Mouse (Mus musculus) cerebellum, postnatal 14 days (tissue): ENCODE measurements at regions not wholly inside any gene's neighbourhood (a gene's known extent, or its start where the extent isn't known, plus 50 kb on each side); places are given as distances from the start of the nearest gene placed in this dataset.

Experiments used
- DNase-seq, 2 experiments: peaks; one replicate each; pipeline ENCODE4 v3.0.0; 2021; ENCODE audit warnings: mixed read lengths in 2 of 2

GRCm38 (mm10) chr12:118529428-118530361, 228.5 kb upstream of the Sp4 start:
- peak; percentile 25 to 30 for DNase-seq

- DNase-seq = no peak
Observed at GRCm38 (mm10) chr12:118521770-118522169, 220.5 kb upstream of the Sp4 start.

- DNase-seq = no peak
Observed at GRCm38 (mm10) chr12:118521329-118521728, 220.1 kb upstream of the Sp4 start.

GRCm38 (mm10) chr12:118519801-118520327, 218.6 kb upstream of the Sp4 start:
- DNase-seq = no peak

DNA sequence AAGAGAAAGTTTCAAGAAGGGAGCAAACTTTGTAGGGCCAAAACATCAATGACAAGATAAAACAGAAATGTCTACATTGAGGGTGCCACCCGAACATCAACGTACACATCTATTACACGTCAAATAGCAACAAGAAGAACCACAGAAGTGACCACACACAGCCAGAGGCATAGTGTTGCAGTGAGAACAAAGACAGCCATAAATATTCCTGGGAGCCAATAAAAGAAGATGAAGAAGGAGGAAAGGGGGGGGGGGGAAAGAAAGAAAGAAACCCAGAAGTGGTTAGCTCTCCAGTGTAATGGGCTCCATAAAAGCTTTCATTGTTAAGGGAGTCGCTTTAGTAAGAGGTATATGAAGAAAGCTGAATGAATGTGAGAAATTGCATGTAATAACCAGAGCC, 209.7 kb upstream of the Sp4 start:
- DNase-seq = no peak

GRCm38 (mm10) chr12:118508972-118509917, 208.0 kb upstream of the Sp4 start:
- no peak for DNase-seq

DNA sequence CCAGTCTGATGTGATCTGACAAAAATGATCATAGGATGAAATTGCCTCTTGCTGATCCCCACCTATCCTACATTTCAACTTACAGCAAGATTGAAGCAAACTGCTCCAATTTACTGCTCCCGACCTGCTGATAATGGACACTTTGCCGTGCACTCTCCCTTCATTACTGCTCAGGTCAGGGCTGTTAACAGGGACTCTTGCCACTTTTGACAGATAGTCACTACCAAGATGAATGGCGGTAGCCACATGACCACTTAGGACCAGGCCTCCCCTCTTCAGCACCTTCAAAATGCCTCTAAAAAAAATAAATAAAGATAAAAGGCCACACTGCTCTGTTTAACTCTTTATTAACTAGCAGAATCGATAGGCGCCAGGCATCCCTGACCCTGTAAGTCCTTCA, 199.2 kb upstream of the Sp4 start:
- no peak for DNase-seq

GRCm38 (mm10) chr12:118488038-118488437, 186.8 kb upstream of the Sp4 start:
- no peak for DNase-seq

- DNase-seq = no peak
Observed at GRCm38 (mm10) chr12:118486434-118486833, 185.2 kb upstream of the Sp4 start.

DNA sequence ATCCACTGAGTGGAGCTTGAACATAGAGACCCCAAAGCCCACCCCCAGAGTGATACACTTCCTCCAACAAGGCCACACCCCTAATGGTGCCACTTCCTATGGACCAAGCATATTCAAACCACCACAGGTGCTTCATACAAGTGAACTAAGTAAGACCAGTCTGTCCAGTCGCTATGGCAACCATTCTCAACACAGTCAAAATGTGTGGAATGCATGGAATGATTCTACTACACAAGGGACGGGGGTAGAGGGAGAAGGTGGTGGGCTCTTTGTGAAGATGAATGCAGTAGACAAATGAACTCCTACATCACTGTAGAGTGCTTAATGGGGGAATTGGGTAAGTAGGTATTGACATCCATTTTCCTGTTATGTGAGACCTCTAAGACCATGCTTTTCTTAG, 180.1 kb upstream of the Sp4 start:
- no peak for DNase-seq

DNA sequence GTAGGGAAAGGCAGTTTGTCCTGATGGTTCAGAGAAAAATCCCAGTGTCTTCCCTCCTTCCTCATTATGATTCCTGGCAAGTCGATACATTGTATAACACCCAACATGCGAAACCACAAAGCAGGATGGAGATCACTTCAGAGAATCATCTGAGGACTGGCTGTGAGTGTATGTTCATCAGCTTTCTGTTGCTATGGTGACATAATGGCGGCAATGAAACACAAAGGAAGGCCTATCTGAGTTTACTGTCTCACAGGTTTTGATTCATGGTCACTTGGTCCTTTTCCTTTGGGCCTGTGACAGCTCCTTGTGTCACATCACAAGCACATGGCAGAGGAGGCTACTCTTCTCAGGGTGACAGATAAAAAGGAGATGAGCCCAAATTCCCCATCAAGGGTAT, 173.5 kb upstream of the Sp4 start:
- no peak for DNase-seq

- no peak for DNase-seq
Observed at GRCm38 (mm10) chr12:118466837-118467236, 165.6 kb upstream of the Sp4 start.

GRCm38 (mm10) chr12:118457493-118458408, 156.5 kb upstream of the Sp4 start:
- DNase-seq = peak; percentile 89 to 90

GRCm38 (mm10) chr12:118455609-118456008, 154.4 kb upstream of the Sp4 start:
- DNase-seq = peak; percentile 26 to 35

DNA sequence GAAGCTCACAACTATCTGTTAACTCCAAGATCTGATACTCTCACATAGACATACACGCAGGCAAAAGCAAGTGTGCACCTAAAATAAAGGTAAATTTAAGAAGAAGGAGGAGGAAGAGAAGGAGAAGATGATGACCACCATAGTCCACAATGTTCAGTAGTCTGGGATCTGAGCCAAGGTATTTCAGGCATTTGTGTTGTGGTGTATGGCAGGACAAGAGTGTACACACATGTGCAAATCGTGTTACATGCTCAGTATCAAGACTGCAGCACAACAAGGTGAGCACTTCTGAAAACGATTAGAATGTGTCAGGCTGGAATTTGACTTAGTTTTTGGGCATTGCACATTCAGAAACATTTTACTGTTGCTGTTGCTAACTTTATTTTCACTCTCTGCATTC, 138.4 kb upstream of the Sp4 start:
- DNase-seq = no peak

- no peak for DNase-seq
Observed at GRCm38 (mm10) chr12:118438882-118439281, 137.6 kb upstream of the Sp4 start.

DNA sequence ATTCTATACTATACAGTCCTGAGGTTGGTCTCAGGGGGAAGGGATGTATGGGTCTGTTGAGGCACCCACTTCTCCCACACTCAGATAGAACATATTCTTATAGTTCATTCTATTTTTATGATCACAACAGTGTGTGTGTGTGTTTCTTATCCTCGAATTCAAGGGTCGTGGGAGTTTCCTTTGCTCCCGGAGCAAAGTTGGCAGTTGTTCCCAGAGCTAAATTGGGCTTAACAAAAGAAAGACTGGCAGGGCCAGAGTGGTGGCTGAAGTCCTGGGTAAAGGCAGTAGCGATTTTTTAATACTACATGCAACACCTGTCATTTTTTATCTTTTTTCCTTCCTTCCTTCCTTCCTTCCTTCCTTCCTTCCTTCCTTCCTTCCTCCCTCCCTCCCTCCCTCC, 131.5 kb upstream of the Sp4 start:
- no peak for DNase-seq

GRCm38 (mm10) chr12:118428384-118428783, 127.1 kb upstream of the Sp4 start:
- DNase-seq = no peak

DNA sequence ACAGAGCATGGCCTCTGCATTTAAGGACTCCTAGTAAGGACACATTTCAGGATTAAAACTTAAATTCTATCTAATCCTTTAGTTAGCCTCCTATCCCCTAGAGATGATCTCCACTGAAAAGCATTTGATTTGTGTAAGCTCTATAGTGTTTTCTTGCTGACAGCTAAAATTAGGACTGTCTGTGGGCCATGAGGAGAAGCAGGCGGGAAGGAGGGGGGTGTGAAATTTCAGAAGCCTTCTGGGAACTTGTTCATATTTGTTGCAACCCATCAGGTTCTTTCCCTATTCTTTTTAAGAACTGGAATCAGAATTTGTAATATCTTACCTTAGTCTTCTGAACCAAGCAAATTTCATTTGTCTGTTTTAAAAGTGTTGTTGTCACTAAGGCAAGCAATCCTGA, 114.7 kb upstream of the Sp4 start:
- no peak for DNase-seq

DNA sequence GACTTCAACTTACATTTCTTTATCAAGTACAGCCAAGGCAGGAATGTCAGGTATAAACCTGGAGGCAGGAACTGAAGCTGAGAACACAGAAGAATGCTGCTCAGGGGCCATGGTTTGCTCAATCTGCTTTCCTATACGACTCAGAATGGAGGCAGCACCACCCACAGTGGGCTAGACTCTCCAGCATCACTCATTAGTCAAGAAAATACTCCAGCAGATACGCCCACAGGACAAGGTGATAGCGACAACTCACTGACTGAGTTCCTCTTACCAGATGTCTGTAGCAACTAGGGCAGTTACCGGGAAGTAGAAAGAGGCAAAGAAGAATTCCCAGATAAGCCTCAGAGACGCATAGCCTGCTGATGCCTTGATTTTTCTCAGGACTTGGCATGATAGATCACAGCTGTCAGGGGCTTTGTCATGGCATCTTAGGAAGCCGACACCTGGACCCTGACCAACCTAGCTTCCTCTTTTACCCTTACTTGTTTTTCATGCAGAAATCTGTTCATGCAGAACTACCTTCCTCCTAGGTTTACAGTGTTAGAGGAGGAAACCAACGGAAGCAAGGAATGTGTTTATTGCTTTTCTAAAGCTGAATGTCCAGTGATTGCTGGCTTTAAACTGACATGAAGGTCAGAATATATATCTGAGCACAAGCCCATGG, 110.7 kb upstream of the Sp4 start:
- no peak for DNase-seq

GRCm38 (mm10) chr12:118410917-118411316, 109.7 kb upstream of the Sp4 start:
- no peak for DNase-seq

DNA sequence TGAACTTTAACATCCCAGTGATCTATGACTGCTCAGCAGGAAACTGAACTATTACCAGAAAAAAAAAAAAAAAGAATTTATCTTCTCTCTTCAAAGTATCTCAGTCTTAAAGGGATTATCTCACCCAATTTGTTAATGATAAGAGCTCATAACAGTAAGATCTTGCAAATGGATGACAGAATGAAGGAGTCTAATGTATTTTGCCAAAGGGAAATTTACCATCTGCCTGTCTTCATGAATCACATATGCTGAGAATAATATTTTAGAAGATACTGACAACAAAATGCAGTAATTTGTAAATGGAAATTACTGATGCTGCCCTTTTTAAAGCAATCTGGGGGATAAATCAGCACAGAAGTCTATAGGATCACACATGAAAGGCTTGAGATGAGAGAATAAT, 103.9 kb upstream of the Sp4 start:
- DNase-seq = no peak
